Mouse (Mus musculus): Measurements from ENCODE around the gene F830045P16Rik.

- no peak for TF ChIP-seq CHD2 (IDR thresholded peaks at IDR 0.05; ENCODE audit: low read depth, low read length)
- TF ChIP-seq ZC3H11A (IDR thresholded peaks at IDR 0.05; ENCODE audit: borderline replicate concordance, low read depth, low read length): no peak
- TF ChIP-seq MAFK (IDR thresholded peaks at IDR 0.05; ENCODE audit: insufficient read depth, low read depth, low read length): no peak
Observed at GRCm38 (mm10) chr2:129569556-129569955, 33.2 kb upstream of the F830045P16Rik start.
